Mouse (Mus musculus): ENCODE results near the gene Irs2. TPM values are rescaled to one million over a fixed set of nuclear protein-coding genes. Genes with fewer than 3 reads are reported as not detected.
A peak's percentile ranks its signal among the peaks of the same experiment; 100 is the strongest.

Gene Irs2
- polyA plus RNA-seq, 1 experiment from 2014 or later = 5.9 TPM

DNA sequence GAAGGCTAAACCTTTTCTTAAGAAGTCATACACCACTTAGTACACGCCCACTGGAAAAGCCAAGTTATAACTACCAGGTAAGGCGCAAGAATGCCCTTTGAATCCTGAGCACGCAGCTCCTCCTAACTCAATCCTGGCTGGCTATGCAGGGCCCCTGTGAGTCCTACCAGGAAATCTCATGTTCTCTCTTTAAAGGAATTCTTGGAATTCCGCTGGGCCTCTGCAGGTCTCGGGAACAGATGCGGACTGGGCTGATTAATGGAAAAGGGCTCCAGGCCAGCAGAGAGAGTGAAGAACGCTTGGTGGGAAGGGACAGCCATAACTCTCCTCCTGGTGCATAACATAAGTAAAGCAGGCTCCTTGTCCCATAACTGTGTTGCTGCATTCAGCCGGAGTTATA lies 46.3 kb downstream of the Irs2 start:
- Histone ChIP-seq H3K9ac (replicated peaks) (no peak overlapping the region), H3K36me3 (no peaks in the 10 kb centered on the region), H3K4me1 (replicated peaks) (peaks cover 63% of the 10 kb centered on the region), H3K4me3 (replicated peaks) (no peak overlapping the region), H3K9me3 (no peaks in the 10 kb centered on the region), H3K4me2 (replicated peaks) (no peak overlapping the region), H3K27me3 (peaks cover 9% of the 10 kb centered on the region), H3K27ac (no peak overlapping the region)
- 25% methylated on average over 8 of the region's 8 CpGs for WGBS
- no peak for ATAC-seq

- no peaks in the 10 kb centered on the region for H3K36me3 ChIP-seq
- H3K4me1 ChIP-seq (replicated peaks) = peaks cover 53% of the 10 kb centered on the region
- WGBS = 4% methylated on average over 15 of the region's 15 CpGs
- peaks cover 9% of the 10 kb centered on the region for H3K27me3 ChIP-seq
- H3K4me2 ChIP-seq (replicated peaks) = peak overlapping the region; percentile 43
- no peaks in the 10 kb centered on the region for H3K9me3 ChIP-seq
- H3K9ac ChIP-seq (replicated peaks) = 0 out of 2 replicates have a peak overlapping the region, but pooled peaks have one; percentile 15
- H3K4me3 ChIP-seq (replicated peaks) = no peak overlapping the region; the same call in 1 of the 2 replicates
- ATAC-seq = peak; percentile 77
- H3K27ac ChIP-seq = 0 out of 2 replicates have a peak overlapping the region, but pooled peaks have one; percentile 19
Observed at GRCm38 (mm10) chr8:10960277-10960819, 47.9 kb downstream of the Irs2 start.

DNA sequence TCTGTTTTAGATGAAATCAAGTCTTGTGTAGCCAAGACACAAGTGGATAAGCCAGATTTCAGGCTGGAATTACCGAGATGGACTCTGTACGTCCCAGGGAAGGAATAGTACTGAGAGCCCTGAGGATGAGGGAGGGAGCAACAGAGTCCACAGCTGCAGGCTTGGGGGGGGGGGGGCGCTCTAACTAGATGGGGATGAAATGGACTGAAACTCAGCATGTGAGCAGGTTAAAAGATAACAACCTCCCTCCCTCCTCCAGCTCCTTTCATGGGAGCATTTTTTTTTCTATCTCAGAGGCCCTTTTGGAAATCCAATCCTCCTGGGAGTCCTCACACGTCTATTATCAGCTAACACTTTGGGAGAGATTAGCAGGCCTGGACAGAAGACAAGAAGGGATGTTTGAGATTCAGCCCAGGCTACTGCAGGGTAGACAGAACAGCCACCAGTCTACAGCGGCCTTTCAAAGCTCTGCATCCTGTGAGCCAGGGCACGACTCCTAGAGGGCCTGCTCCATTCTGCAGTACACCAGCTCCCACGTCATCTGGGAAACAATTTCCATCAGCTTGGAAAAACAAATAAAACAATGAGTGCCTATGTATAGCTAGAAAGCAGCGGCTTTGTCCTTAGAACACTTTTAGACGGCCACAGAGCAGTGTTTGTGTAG lies 50.8 kb downstream of the Irs2 start:
- H3K4me3 ChIP-seq (replicated peaks) = no peak overlapping the region
- H3K36me3 ChIP-seq = no peaks in the 10 kb centered on the region
- H3K9me3 ChIP-seq = no peaks in the 10 kb centered on the region
- peak overlapping the region; percentile 32; the same call in 1 of the 2 replicates for H3K27ac ChIP-seq
- H3K27me3 ChIP-seq = peaks cover 9% of the 10 kb centered on the region
- 19% methylated on average over 9 of the region's 9 CpGs for WGBS
- no peak overlapping the region for H3K9ac ChIP-seq (replicated peaks)
- peak; percentile 35; the same call in 1 of the 2 replicates for ATAC-seq
- no peak overlapping the region for H3K4me2 ChIP-seq (replicated peaks)
- H3K4me1 ChIP-seq (replicated peaks) = peaks cover 54% of the 10 kb centered on the region

- no peaks in the 10 kb centered on the region for H3K9me3 ChIP-seq
- H3K4me2 ChIP-seq (replicated peaks) = no peak overlapping the region
- H3K4me1 ChIP-seq (replicated peaks) = peaks cover 39% of the 10 kb centered on the region
- H3K4me3 ChIP-seq (replicated peaks) = no peak overlapping the region
- WGBS = 18% methylated on average over 11 of the region's 11 CpGs
- no peaks in the 10 kb centered on the region for H3K36me3 ChIP-seq
- peak; percentile 62 for ATAC-seq
- no peak overlapping the region for H3K27ac ChIP-seq
- H3K9ac ChIP-seq (replicated peaks) = no peak overlapping the region
- peaks cover 5% of the 10 kb centered on the region; the same call in 1 of the 2 replicates for H3K27me3 ChIP-seq
Observed at GRCm38 (mm10) chr8:10953346-10954053, 54.8 kb downstream of the Irs2 start.

- ATAC-seq = peak; percentile 16; the same call in 1 of the 2 replicates
- 28% methylated on average over 5 of the region's 5 CpGs for WGBS
Observed at GRCm38 (mm10) chr8:10952706-10953105, 55.6 kb downstream of the Irs2 start.

GRCm38 (mm10) chr8:10952235-10952634 lies 56.0 kb downstream of the Irs2 start:
- H3K4me3 ChIP-seq (replicated peaks) = no peak overlapping the region
- no peak for ATAC-seq
- H3K36me3 ChIP-seq = no peaks in the 10 kb centered on the region
- H3K4me2 ChIP-seq (replicated peaks) = no peak overlapping the region
- no peak overlapping the region for H3K27ac ChIP-seq
- H3K9me3 ChIP-seq = no peaks in the 10 kb centered on the region
- H3K27me3 ChIP-seq = peaks cover 7% of the 10 kb centered on the region; the same call in 1 of the 2 replicates
- 95% methylated on average over 2 of the region's 2 CpGs for WGBS
- H3K9ac ChIP-seq (replicated peaks) = no peak overlapping the region
- H3K4me1 ChIP-seq (replicated peaks) = peaks cover 30% of the 10 kb centered on the region

More at GRCm38 (mm10) chr8:10952706-10953105, 55.6 kb downstream of the Irs2 start:
- Histone ChIP-seq H3K9me3 (no peaks in the 10 kb centered on the region), H3K4me1 (replicated peaks) (peaks cover 35% of the 10 kb centered on the region), H3K4me2 (replicated peaks) (no peak overlapping the region), H3K9ac (replicated peaks) (no peak overlapping the region), H3K27ac (peak overlapping the region; percentile 14; the same call in 1 of the 2 replicates), H3K36me3 (no peaks in the 10 kb centered on the region), H3K27me3 (peaks cover 7% of the 10 kb centered on the region; the same call in 1 of the 2 replicates), H3K4me3 (replicated peaks) (no peak overlapping the region)

- H3K36me3 ChIP-seq = no peaks in the 10 kb centered on the region
- WGBS = 40% methylated on average over 4 of the region's 4 CpGs
- H3K9ac ChIP-seq (replicated peaks) = no peak overlapping the region
- H3K4me2 ChIP-seq (replicated peaks) = no peak overlapping the region
- H3K27me3 ChIP-seq = peaks cover 7% of the 10 kb centered on the region; the same call in 1 of the 2 replicates
- no peak overlapping the region for H3K27ac ChIP-seq
- H3K4me1 ChIP-seq (replicated peaks) = peaks cover 32% of the 10 kb centered on the region
- no peaks in the 10 kb centered on the region for H3K9me3 ChIP-seq
- no peak overlapping the region for H3K4me3 ChIP-seq (replicated peaks)
- no peak for ATAC-seq
Observed at GRCm38 (mm10) chr8:10951567-10951966, 56.7 kb downstream of the Irs2 start.

DNA sequence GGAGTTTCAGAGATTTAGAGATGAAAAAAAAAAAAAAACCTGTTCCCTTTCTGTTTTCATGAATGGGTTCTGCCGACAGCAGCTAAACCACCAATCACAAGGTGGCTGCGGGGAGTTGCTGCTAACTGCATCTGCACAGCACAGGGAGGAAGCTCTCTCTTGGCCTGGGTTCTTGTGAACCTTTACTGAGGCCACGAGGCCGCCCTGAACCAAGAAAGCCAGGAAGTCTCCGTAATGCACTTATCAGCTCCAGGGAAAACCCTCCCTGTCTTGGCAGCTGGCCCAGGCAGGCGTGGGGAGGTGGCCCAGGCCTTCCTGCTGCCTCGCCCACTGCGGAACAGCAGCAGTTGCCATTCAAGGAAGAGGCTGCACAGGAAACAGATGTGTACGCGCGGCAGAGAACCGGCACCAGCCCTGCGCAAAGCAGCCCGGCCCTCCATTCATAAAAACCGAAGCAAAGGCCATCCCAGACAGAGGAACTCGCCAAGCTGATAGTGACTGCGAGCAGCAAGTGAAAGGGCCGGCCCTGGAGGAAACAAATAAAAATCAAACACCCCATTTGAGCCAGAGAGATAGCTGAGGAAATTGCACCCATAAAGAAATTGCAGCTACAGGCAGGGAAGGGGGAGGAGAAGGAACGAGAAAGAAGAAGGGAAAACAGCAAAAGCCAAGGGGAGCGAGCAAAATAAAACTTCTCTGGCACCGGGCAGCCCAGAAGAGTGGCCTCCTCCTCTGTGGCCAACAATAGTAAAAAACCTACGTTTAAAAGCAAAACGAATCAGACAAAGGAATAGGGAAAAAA lies 62.1 kb downstream of the Irs2 start:
- H3K27ac ChIP-seq = peak overlapping the region; percentile 66
- H3K36me3 ChIP-seq = no peaks in the 10 kb centered on the region
- 0 out of 2 replicates have a peak overlapping the region, but pooled peaks have one; percentile 2 for H3K4me3 ChIP-seq (replicated peaks)
- H3K27me3 ChIP-seq = peaks cover 6% of the 10 kb centered on the region
- H3K9me3 ChIP-seq = no peaks in the 10 kb centered on the region
- H3K4me2 ChIP-seq (replicated peaks) = peak overlapping the region; percentile 37
- ATAC-seq = peak; percentile 85
- WGBS = 6% methylated on average over 23 of the region's 23 CpGs
- H3K9ac ChIP-seq (replicated peaks) = peak overlapping the region; percentile 17
- peaks cover 21% of the 10 kb centered on the region for H3K4me1 ChIP-seq (replicated peaks)

DNA sequence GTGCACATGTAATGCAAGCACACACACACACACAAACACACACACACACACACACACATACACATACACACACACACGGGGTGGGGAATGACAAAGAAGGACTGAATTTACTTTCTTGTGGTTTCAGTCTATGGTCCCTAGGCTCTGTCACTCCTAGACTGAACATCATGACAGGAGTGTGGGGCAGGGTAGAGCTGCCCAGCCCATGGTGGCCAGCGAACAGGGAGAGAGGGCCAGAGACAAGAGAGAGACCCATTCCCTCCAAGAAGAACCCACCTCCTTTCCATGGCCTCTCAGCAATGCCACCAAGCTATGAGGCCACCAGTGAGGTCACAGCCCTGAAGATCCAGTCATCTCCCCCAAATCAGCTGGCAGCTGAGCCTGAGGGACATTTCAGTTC lies 62.8 kb downstream of the Irs2 start:
- Histone ChIP-seq H3K4me2 (replicated peaks) (no peak overlapping the region), H3K4me3 (replicated peaks) (no peak overlapping the region), H3K27me3 (peaks cover 6% of the 10 kb centered on the region), H3K27ac (no peak overlapping the region), H3K4me1 (replicated peaks) (peaks cover 21% of the 10 kb centered on the region), H3K9me3 (no peaks in the 10 kb centered on the region), H3K36me3 (no peaks in the 10 kb centered on the region), H3K9ac (replicated peaks) (0 out of 2 replicates have a peak overlapping the region, but pooled peaks have one; percentile 17)
- 83% methylated on average over 2 of the region's 2 CpGs for WGBS
- 0 out of 2 replicates have a peak, but pooled peaks have one; percentile 21 for ATAC-seq

GRCm38 (mm10) chr8:10943314-10944060 lies 64.8 kb downstream of the Irs2 start:
- H3K4me2 ChIP-seq (replicated peaks) = no peak overlapping the region
- no peak overlapping the region for H3K9ac ChIP-seq (replicated peaks)
- H3K4me1 ChIP-seq (replicated peaks) = peaks cover 19% of the 10 kb centered on the region

DNA sequence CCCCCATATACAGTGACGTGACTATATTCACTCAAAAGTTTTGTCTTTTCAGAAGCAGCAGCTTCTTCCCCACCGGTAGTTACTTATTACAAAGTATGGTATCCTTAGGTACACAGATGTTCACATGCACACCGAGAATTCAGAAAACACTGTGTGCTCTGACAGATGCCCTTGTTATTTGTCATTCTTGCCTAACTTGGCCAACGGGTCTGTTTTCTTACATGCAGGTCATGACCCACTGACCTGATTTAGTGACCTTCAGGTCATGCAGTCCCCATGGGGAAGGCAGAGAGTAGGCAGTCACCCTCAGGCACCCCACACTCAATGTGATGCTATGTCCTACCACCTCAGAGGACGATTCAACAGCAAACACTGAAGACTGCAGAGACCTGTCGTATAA lies 68.4 kb downstream of the Irs2 start:
- no peak overlapping the region for H3K9ac ChIP-seq (replicated peaks)
- no peak for ATAC-seq
- WGBS = 63% methylated on average over 6 of the region's 6 CpGs
- H3K27me3 ChIP-seq = peaks cover 3% of the 10 kb centered on the region
- no peaks in the 10 kb centered on the region for H3K4me1 ChIP-seq (replicated peaks)
- no peaks in the 10 kb centered on the region for H3K9me3 ChIP-seq
- H3K4me2 ChIP-seq (replicated peaks) = no peak overlapping the region
- no peak overlapping the region for H3K4me3 ChIP-seq (replicated peaks)
- no peaks in the 10 kb centered on the region for H3K36me3 ChIP-seq
- no peak overlapping the region for H3K27ac ChIP-seq

More at GRCm38 (mm10) chr8:10943314-10944060, 64.8 kb downstream of the Irs2 start:
- Histone ChIP-seq H3K27me3 (peaks cover 4% of the 10 kb centered on the region), H3K9me3 (no peaks in the 10 kb centered on the region), H3K4me3 (replicated peaks) (no peak overlapping the region), H3K27ac (no peak overlapping the region), H3K36me3 (no peaks in the 10 kb centered on the region)
- no peak for ATAC-seq
- WGBS = 89% methylated on average over 9 of the region's 9 CpGs
